Mouse (Mus musculus): ENCODE data around the gene Slc5a6. TPM values are rescaled to one million over a fixed set of nuclear protein-coding genes. Genes with fewer than 3 reads are reported as not detected.

The Slc5a6 gene
- polyA plus RNA-seq (2012; rRNA removed): 45.1 and 49.6 TPM in 2 replicates

- TF ChIP-seq CTCF (IDR thresholded peaks at IDR 0.05; ENCODE audit: borderline replicate concordance, insufficient read depth, low read depth, low read length) (peak; percentile 51; the same call in 1 of the 2 replicates), POLR2A (IDR thresholded peaks at IDR 0.05; ENCODE audit: borderline replicate concordance, insufficient read depth, low read length) (peak; percentile 21; the same call in 1 of the 2 replicates)
- Histone ChIP-seq H3K4me1 (ENCODE audit: control insufficient read depth, insufficient read depth, low read length) (no peaks in the 10 kb centered on the region; the same call in 1 of the 2 replicates), H3K27ac (ENCODE audit: insufficient read depth, low read length) (peak within 1 kb of the TSS; percentile 90), H3K27me3 (ENCODE audit: control insufficient read depth, insufficient read depth, low read length) (no peaks in the 10 kb centered on the region), H3K4me3 (replicated peaks; ENCODE audit: insufficient read depth, low read depth, low read length) (peak within 1 kb of the TSS; percentile 88)
- peak; percentile 50 to 64 for DNase-seq
- under 1% methylated on average over 23 of the region's 23 CpGs for WGBS
Measured at GRCm38 (mm10) chr5:31048763-31049641, at the start of gene Slc5a6. Gene Slc5a6, minus strand, starts transcription at chr5:31048924.

DNA sequence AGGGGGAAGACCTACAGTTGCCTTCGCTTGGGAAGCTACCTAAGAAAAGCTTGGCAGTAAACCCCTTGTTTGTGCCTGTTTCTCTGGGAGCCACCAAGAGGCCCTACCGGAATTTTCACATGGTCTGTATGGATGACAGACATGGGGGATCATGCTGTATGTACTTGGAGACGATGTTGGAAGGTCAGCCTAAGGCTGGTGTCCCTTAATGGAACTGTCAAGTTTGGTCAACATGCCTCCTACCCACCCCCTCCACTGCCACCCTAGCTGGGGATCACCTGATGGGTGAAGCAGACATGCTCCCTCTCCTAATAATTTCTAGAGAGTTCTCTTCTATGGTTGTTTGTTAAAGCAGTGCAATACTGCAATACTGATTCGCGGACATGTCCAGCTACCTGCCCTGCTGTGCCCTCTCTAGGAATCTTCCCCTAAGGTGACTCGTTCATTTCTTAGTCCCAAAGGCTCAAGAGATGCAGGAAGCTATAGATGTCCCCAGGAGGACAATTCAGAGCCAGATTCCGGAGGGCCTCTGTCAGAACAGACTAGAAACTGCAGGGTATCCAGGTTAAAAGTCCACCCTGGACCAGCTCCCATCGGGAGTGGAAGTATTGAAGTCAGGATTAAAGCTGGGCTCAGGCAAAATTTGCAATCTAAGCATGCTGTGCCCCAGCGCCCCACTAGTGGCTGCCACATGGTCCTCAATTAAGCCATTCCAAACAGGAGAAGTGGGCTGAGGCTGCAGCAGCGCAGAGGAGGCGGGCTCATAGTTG is 47.2 kb upstream of the Slc5a6 start:
- Histone ChIP-seq H3K27ac (ENCODE audit: insufficient read depth, low read length) (no peak overlapping the region), H3K4me3 (replicated peaks; ENCODE audit: insufficient read depth, low read depth, low read length) (no peak overlapping the region), H3K27me3 (ENCODE audit: control insufficient read depth, insufficient read depth, low read length) (peaks cover 6% of the 10 kb centered on the region; the same call in 1 of the 2 replicates), H3K4me1 (ENCODE audit: control insufficient read depth, insufficient read depth, low read length) (peaks cover 4% of the 10 kb centered on the region; the same call in 1 of the 2 replicates)
- no peak for TF ChIP-seq CTCF (IDR thresholded peaks at IDR 0.05; ENCODE audit: borderline replicate concordance, insufficient read depth, low read depth, low read length)
- WGBS: 30% methylated on average over 11 of the region's 11 CpGs
- no peak for DNase-seq

- WGBS: under 1% methylated on average over 59 of the region's 59 CpGs
- TF ChIP-seq POLR2A (IDR thresholded peaks at IDR 0.05; ENCODE audit: borderline replicate concordance, insufficient read depth, low read length) (no peak), CTCF (IDR thresholded peaks at IDR 0.05; ENCODE audit: borderline replicate concordance, insufficient read depth, low read depth, low read length) (no peak)
- peaks cover 4% of the 10 kb centered on the region; the same call in 1 of the 2 replicates for H3K4me1 ChIP-seq (ENCODE audit: control insufficient read depth, insufficient read depth, low read length)
- H3K27me3 ChIP-seq (ENCODE audit: control insufficient read depth, insufficient read depth, low read length): peaks cover 6% of the 10 kb centered on the region; the same call in 1 of the 2 replicates
- H3K4me3 ChIP-seq (replicated peaks; ENCODE audit: insufficient read depth, low read depth, low read length): no peak overlapping the region
- H3K27ac ChIP-seq (ENCODE audit: insufficient read depth, low read length): no peak overlapping the region
- no peak for DNase-seq
Measured at GRCm38 (mm10) chr5:31094799-31095691, 46.3 kb upstream of the Slc5a6 start.

GRCm38 (mm10) chr5:31094100-31094798 is 45.5 kb upstream of the Slc5a6 start:
- 2% methylated on average over 29 of the region's 29 CpGs for WGBS
- no peak for DNase-seq
- H3K27ac ChIP-seq (ENCODE audit: insufficient read depth, low read length): no peak overlapping the region
- no peak overlapping the region for H3K4me3 ChIP-seq (replicated peaks; ENCODE audit: insufficient read depth, low read depth, low read length)
- peaks cover 4% of the 10 kb centered on the region; the same call in 1 of the 2 replicates for H3K4me1 ChIP-seq (ENCODE audit: control insufficient read depth, insufficient read depth, low read length)
- TF ChIP-seq POLR2A (IDR thresholded peaks at IDR 0.05; ENCODE audit: borderline replicate concordance, insufficient read depth, low read length): no peak
- TF ChIP-seq CTCF (IDR thresholded peaks at IDR 0.05; ENCODE audit: borderline replicate concordance, insufficient read depth, low read depth, low read length): no peak
- H3K27me3 ChIP-seq (ENCODE audit: control insufficient read depth, insufficient read depth, low read length): peaks cover 6% of the 10 kb centered on the region; the same call in 1 of the 2 replicates

- Histone ChIP-seq H3K4me1 (ENCODE audit: control insufficient read depth, insufficient read depth, low read length) (peaks cover 4% of the 10 kb centered on the region; the same call in 1 of the 2 replicates), H3K4me3 (replicated peaks; ENCODE audit: insufficient read depth, low read depth, low read length) (no peak overlapping the region), H3K27me3 (ENCODE audit: control insufficient read depth, insufficient read depth, low read length) (peaks cover 6% of the 10 kb centered on the region; the same call in 1 of the 2 replicates), H3K27ac (ENCODE audit: insufficient read depth, low read length) (no peak overlapping the region)
- DNase-seq: no peak
- 2% methylated on average over 44 of the region's 54 CpGs for WGBS
- TF ChIP-seq CTCF (IDR thresholded peaks at IDR 0.05; ENCODE audit: borderline replicate concordance, insufficient read depth, low read depth, low read length): no peak
- TF ChIP-seq POLR2A (IDR thresholded peaks at IDR 0.05; ENCODE audit: borderline replicate concordance, insufficient read depth, low read length): no peak
Measured at GRCm38 (mm10) chr5:31093151-31094041, 44.7 kb upstream of the Slc5a6 start.
